Mouse (Mus musculus): ENCODE results near the gene Tut4. TPM values are rescaled to one million over a fixed set of nuclear protein-coding genes. Genes with fewer than 3 reads are reported as not detected.
A peak's percentile ranks its signal among the peaks of the same experiment; 100 is the strongest.

Gene Tut4
- polyA plus RNA-seq, 1 experiment = 76.3 TPM

DNA sequence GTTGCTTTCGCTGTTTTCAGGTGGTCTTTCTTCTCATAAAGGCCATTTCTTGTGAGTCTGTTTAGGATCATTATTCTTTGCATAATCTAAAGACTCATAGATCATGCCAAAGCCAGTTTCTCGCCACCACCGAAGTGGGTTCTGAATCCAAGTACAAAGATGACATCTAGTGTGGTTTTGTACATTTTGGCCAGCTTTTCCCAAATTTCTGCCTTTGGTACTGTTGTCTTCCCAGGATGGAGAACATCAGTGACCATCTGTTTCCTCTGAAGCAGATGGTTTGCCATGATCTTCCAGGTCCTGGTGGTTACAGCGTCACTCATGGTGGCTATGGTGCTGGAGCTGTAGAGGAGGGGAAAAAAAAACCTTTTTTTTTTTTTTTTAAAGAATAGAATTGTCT, 25.0 kb downstream of the Tut4 start:
- TF ChIP-seq POLR2A (IDR thresholded peaks at IDR 0.05; ENCODE audit: low read depth, low read length) (no peak), CTCF (IDR thresholded peaks at IDR 0.05; ENCODE audit: extremely low read depth, insufficient read depth, insufficient read length, insufficient replicate concordance) (no peak)
- H3K27me3 ChIP-seq (ENCODE audit: control insufficient read depth, insufficient read depth, low read length) = no peaks in the 10 kb centered on the region
- no peaks in the 10 kb centered on the region for H3K4me1 ChIP-seq (ENCODE audit: control insufficient read depth, insufficient read depth, insufficient read length)
- 92% methylated on average over 4 of the region's 4 CpGs for WGBS
- H3K27ac ChIP-seq (ENCODE audit: insufficient read depth, low read length) = no peak overlapping the region
- DNase-seq (ENCODE audit: low read depth in 1 of 2, low spot score in 2 of 2) = no peak
- H3K36me3 ChIP-seq (ENCODE audit: control insufficient read depth, insufficient read depth, low read length) = peaks cover 20% of the 10 kb centered on the region
- H3K4me3 ChIP-seq (ENCODE audit: extremely low read depth, insufficient read depth, insufficient read length) = no peak overlapping the region

DNA sequence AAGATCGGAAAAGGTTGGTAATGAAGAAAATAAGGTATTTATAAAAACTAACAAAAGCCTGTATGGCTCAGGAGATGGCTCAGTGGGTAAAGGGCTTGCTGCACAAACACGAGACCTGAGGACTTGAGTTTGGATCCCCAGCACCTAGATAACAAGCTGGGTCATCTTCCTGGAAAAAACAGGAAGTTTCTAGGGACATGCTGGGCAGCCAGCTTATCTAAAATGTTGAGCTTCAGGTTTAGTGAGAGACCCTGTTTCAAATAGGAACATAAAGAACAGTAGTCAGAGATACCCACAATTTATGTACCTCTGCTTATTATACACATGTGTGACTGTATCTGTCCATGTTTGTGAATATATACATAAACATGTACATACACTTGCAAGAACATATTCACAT, 43.8 kb downstream of the Tut4 start:
- no peak for DNase-seq (ENCODE audit: low read depth in 1 of 2, low spot score in 2 of 2)
- Histone ChIP-seq H3K36me3 (ENCODE audit: control insufficient read depth, insufficient read depth, low read length) (peaks cover 19% of the 10 kb centered on the region), H3K4me3 (ENCODE audit: extremely low read depth, insufficient read depth, insufficient read length) (no peak overlapping the region), H3K27me3 (ENCODE audit: control insufficient read depth, insufficient read depth, low read length) (no peaks in the 10 kb centered on the region), H3K27ac (ENCODE audit: insufficient read depth, low read length) (no peak overlapping the region), H3K4me1 (ENCODE audit: control insufficient read depth, insufficient read depth, insufficient read length) (no peaks in the 10 kb centered on the region)
- WGBS = 96% methylated on average over 2 of the region's 2 CpGs
- TF ChIP-seq POLR2A (IDR thresholded peaks at IDR 0.05; ENCODE audit: low read depth, low read length) = no peak
- no peak for TF ChIP-seq CTCF (IDR thresholded peaks at IDR 0.05; ENCODE audit: extremely low read depth, insufficient read depth, insufficient read length, insufficient replicate concordance)

DNA sequence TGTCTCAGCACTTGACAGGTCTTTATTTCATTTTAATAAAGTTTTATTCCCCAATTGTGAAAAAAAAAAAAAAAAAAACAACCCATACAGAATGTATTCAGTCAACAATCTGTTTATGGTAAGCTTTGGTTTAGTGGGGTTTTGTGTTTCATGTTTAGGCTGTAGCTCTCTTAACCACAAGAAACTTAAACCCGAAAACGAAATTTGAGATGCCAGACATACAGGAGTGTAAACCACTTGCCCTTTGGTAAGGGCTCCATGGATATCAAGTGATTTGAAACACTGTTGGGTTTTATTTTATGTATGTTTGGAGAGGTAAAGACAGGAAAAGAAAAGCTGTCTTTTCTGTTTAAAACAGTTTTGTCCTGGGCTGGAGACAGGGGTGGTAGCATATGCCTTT, 80.5 kb downstream of the Tut4 start:
- 90% methylated on average over 2 of the region's 2 CpGs for WGBS
- Histone ChIP-seq H3K36me3 (ENCODE audit: control insufficient read depth, insufficient read depth, low read length) (peaks cover 14% of the 10 kb centered on the region), H3K4me3 (ENCODE audit: extremely low read depth, insufficient read depth, insufficient read length) (no peak overlapping the region), H3K27ac (ENCODE audit: insufficient read depth, low read length) (no peak overlapping the region), H3K27me3 (ENCODE audit: control insufficient read depth, insufficient read depth, low read length) (no peaks in the 10 kb centered on the region), H3K4me1 (ENCODE audit: control insufficient read depth, insufficient read depth, insufficient read length) (no peaks in the 10 kb centered on the region)
- TF ChIP-seq CTCF (IDR thresholded peaks at IDR 0.05; ENCODE audit: extremely low read depth, insufficient read depth, insufficient read length, insufficient replicate concordance) (no peak), POLR2A (IDR thresholded peaks at IDR 0.05; ENCODE audit: low read depth, low read length) (no peak)
- no peak for DNase-seq (ENCODE audit: low read depth in 1 of 2, low spot score in 2 of 2)

DNA sequence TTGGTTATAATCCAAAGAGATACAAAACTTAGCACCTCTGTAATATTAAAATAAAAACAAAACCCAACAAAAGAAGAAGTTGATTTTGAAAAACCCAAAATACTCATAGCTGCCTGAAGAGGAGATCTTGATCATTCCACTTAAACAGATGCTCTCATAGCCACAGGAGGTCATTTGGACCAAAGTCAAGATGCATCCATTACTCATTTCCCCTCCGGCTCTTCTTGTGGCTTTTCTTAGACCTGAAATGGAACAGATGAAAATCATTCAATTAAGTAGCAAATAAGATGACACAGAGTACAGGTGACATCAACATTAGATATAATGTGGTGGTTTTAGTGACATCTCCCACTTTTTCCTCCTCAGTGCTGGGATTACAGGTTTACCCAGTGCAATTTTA, 105.8 kb downstream of the Tut4 start:
- TF ChIP-seq POLR2A (IDR thresholded peaks at IDR 0.05; ENCODE audit: low read depth, low read length) = no peak
- no peak for TF ChIP-seq CTCF (IDR thresholded peaks at IDR 0.05; ENCODE audit: extremely low read depth, insufficient read depth, insufficient read length, insufficient replicate concordance)
- no peaks in the 10 kb centered on the region for H3K27me3 ChIP-seq (ENCODE audit: control insufficient read depth, insufficient read depth, low read length)
- no peaks in the 10 kb centered on the region for H3K4me1 ChIP-seq (ENCODE audit: control insufficient read depth, insufficient read depth, insufficient read length)
- no peak overlapping the region for H3K27ac ChIP-seq (ENCODE audit: insufficient read depth, low read length)
- 93% methylated on average over 1 of the region's 1 CpGs for WGBS
- no peak for DNase-seq (ENCODE audit: low read depth in 1 of 2, low spot score in 2 of 2)
- peaks cover 36% of the 10 kb centered on the region for H3K36me3 ChIP-seq (ENCODE audit: control insufficient read depth, insufficient read depth, low read length)
- no peak overlapping the region for H3K4me3 ChIP-seq (ENCODE audit: extremely low read depth, insufficient read depth, insufficient read length)

DNA sequence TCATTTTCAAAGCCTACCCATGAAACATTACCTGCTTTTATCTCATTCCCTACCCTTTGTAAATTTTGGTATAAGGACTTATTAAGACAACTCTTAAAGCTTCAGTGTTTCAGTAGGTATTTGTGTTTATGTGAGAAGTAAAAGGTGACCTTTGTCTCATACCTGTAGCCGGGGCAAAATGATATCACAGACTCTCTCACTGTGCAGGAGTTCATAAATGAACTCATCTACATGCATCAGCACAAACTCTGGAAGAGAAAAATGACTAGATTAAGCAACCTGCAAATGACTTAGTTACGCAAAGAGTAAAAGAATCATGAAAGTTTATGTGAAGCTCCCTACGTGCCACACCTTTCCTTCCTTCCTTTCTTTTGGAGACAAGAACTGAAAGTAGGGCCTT, 113.4 kb downstream of the Tut4 start:
- no peaks in the 10 kb centered on the region; the same call in 1 of the 2 replicates for H3K4me1 ChIP-seq (ENCODE audit: control insufficient read depth, insufficient read depth, insufficient read length)
- DNase-seq (ENCODE audit: low read depth in 1 of 2, low spot score in 2 of 2) = no peak
- TF ChIP-seq POLR2A (IDR thresholded peaks at IDR 0.05; ENCODE audit: low read depth, low read length) (no peak), CTCF (IDR thresholded peaks at IDR 0.05; ENCODE audit: extremely low read depth, insufficient read depth, insufficient read length, insufficient replicate concordance) (no peak)
- H3K4me3 ChIP-seq (ENCODE audit: extremely low read depth, insufficient read depth, insufficient read length) = no peak overlapping the region
- no peaks in the 10 kb centered on the region for H3K27me3 ChIP-seq (ENCODE audit: control insufficient read depth, insufficient read depth, low read length)
- no peak overlapping the region for H3K27ac ChIP-seq (ENCODE audit: insufficient read depth, low read length)
- WGBS = 91% methylated on average over 3 of the region's 3 CpGs
- peaks cover 27% of the 10 kb centered on the region for H3K36me3 ChIP-seq (ENCODE audit: control insufficient read depth, insufficient read depth, low read length)

DNA sequence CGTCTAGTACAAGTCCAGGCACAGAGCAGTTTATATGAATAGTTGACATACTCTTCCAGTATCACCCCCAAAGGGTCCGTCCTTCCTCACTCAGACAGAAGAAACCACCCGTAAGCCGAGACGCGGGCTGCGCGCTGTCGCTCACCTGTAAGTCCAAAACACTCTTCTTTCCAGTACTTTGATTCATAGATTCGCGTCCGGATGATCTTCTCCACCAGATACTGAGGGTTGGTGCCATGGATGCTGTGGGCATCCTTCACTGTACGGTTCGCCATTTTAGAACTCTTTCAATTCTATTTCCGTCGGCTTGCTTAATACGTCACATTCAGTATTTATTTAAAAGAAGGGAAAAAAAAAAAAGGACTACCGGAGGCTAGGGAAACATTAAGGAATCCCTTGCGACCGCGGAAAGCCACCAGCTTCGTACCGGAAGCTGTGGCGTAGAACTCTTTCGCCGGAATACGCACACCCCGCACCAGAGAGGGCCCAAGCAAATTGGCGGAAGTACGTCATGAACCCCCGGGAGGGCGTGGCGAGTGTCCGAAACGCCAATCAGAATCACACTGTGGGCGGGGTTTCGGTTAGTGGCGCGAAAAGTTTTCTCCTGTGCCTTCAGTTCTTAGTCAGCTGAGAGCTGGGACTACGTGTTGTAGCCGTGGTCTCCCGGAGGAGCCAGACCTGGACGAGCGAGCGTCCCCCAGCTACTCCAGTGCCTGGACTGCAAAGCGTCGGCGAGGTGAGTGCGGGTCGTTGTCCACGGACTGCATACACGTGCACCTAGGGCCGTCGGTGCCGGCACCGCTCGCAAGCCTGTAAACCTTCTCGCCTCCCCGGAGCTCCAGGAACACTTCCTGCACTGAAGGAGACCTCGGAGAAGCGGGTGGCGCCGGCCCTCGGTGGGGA, 119.9 kb downstream of the Tut4 start, which contains the start of the genes Prpf38a and Orc1:
Prpf38a (minus strand) TSS at position 497 of the 903 bp plus-strand sequence.
Orc1 (plus strand) TSS at position 584 of the 903 bp plus-strand sequence.
- under 1% methylated on average over 64 of the region's 64 CpGs for WGBS
- Histone ChIP-seq H3K36me3 (ENCODE audit: control insufficient read depth, insufficient read depth, low read length) (peaks cover 12% of the 10 kb centered on the region), H3K27me3 (ENCODE audit: control insufficient read depth, insufficient read depth, low read length) (no peaks in the 10 kb centered on the region), H3K4me3 (ENCODE audit: extremely low read depth, insufficient read depth, insufficient read length) (peak within 1 kb of the TSS; percentile 80), H3K4me1 (ENCODE audit: control insufficient read depth, insufficient read depth, insufficient read length) (no peaks in the 10 kb centered on the region; the same call in 1 of the 2 replicates), H3K27ac (ENCODE audit: insufficient read depth, low read length) (peak within 1 kb of the TSS; percentile 60)
- peak; percentile 93 to 95 for DNase-seq (ENCODE audit: low read depth in 1 of 2, low spot score in 2 of 2)
- TF ChIP-seq POLR2A (IDR thresholded peaks at IDR 0.05; ENCODE audit: low read depth, low read length) = no peak; the same call in 1 of the 2 replicates

Measured in spleen, adult 2 months (tissue).